Mouse (Mus musculus): ENCODE results near the gene Lsm10.

DNA sequence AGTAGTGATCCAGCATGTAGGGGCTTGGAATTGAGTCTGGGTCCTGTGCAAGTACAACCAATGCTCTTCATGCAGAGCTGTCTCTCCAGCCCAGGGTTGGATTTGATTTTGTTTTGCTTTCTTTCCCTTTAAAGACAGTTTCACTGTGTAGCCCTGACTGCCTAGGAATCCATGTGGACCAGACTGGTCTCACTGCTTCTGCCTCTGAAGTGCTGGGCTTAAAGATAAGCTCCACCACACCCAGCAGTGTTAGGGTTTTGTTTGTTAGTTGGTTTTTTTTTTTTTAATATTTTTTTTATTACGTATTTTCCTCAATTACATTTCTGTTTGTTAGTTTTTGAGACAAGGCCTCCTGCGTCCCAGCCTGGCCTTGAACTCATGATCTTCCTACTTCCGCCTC, 2.9 kb downstream of the Lsm10 start:
- TF ChIP-seq EP300 (IDR thresholded peaks at IDR 0.05; ENCODE audit: low read depth in 1 of 2, low read length in 2 of 2), result peak in 1 of 2 experiments; percentile 46; a peak in 1 of 4 replicates
- no peak for TF ChIP-seq POLR2A (IDR thresholded peaks at IDR 0.05; ENCODE audit: control insufficient read depth in 1 of 2, insufficient read depth in 1 of 2, low read depth in 1 of 2, low read length in 2 of 2, poor library complexity in 1 of 2)
- no peak for TF ChIP-seq MEF2A (IDR thresholded peaks at IDR 0.05; ENCODE audit: extremely low read depth, insufficient replicate concordance, low read depth, low read length, poor library complexity, severe bottlenecking)
- no peak for TF ChIP-seq CTCF (IDR thresholded peaks at IDR 0.05 in 2 of 3, conservative IDR thresholded peaks at IDR 0.05 in 1 of 3; ENCODE audit: control insufficient read depth in 1 of 3, insufficient read depth in 1 of 3, low read depth in 2 of 3, low read length in 3 of 3, poor library complexity in 1 of 3, severe bottlenecking in 1 of 3)
- TF ChIP-seq TAL1 (IDR thresholded peaks at IDR 0.05; ENCODE audit: low read length), result peak; percentile 56; the same call in 1 of the 2 replicates
